Mouse (Mus musculus) heart, embryonic 12.5 days (tissue): ENCODE measurements around the gene Syn1. TPM values are rescaled to one million over a fixed set of nuclear protein-coding genes. Genes with fewer than 3 reads are reported as not detected.

Experiments
- microRNA-seq: library from miRNA; unstranded; fragments of <30 nt; microRNA quantifications from one replicate; pipeline ENCODE4, GENCODE M21; 2017
- polyA plus RNA-seq: library from polyadenylated mRNA; unstranded; fragments of >200 nt; fragmentation: Nextera tagmentation; extraction: Ambion mirVana; gene quantifications from 2 replicates; pipeline ENCODE4 v1.2.1, GENCODE M21; 2016

The Syn1 gene
- polyA plus RNA-seq, 1 experiment from 2014 or later, result 0.31 TPM

Small RNA genes within 50 kb of the gene (microRNA-seq; reads per million reads assigned to microRNA genes)
- gene Gm24824, result not detected
- gene Mir5617, result not detected

Other genes with a start within 250 kb of the Syn1 start
- gene Cdk16, start 233.1 kb downstream of the Syn1 start, polyA plus RNA-seq, result 140 and 141 TPM in 2 replicates
- gene Usp11, start 217.1 kb downstream of the Syn1 start, polyA plus RNA-seq, result 43.7 and 45.4 TPM in 2 replicates
- 101 and 110 TPM in 2 replicates for gene Araf, start 123.2 kb downstream of the Syn1 start, polyA plus RNA-seq
- gene Timp1, start 50.8 kb downstream of the Syn1 start, polyA plus RNA-seq, result 31.3 and 32.5 TPM in 2 replicates
- gene Cfp, start 10.6 kb upstream of the Syn1 start, polyA plus RNA-seq, result 2.2 and 2.7 TPM in 2 replicates
- gene Elk1, start 29.6 kb upstream of the Syn1 start, polyA plus RNA-seq, result 13.0 and 14.6 TPM in 2 replicates
- gene Uxt, start 41.0 kb upstream of the Syn1 start, polyA plus RNA-seq, result 46.0 and 51.8 TPM in 2 replicates
- 4.1 and 4.4 TPM in 2 replicates for gene Zfp182, start 141.3 kb upstream of the Syn1 start, polyA plus RNA-seq
- gene Spaca5, start 147.4 kb upstream of the Syn1 start, polyA plus RNA-seq, result not detected in 2 replicates
- 1.2 and 1.3 TPM in 2 replicates for gene Zfp300, start 168.5 kb upstream of the Syn1 start, polyA plus RNA-seq
- gene Ssxa1, start 194.8 kb upstream of the Syn1 start, polyA plus RNA-seq, result not detected in 2 replicates